Mouse (Mus musculus): ENCODE data around the gene Ncaph2.

DNA sequence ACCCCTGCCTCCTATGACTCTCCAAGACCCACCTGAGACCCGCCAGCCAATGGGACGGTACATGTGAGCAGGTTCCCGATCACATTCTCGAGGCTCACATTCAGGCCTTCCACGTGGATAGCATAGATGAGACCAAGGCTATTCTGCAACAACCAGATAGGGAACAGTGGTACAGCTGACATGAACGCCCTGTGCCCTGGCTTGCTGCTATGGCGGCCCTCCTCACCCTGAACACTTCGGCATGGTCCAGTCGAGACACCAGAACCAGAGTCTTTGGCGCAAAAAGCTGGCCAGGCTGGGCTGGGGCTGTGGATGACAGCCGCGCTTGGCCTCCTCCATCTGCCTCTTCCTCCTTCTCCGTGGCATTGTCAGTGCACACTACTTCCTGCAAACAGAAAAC, 48.1 kb upstream of the Ncaph2 start:
- no peak for TF ChIP-seq CTCF (IDR thresholded peaks at IDR 0.05; ENCODE audit: insufficient read depth, low read depth, low read length)
- TF ChIP-seq POLR2A (IDR thresholded peaks at IDR 0.05; ENCODE audit: insufficient read depth, low read depth, low read length), result no peak

Data from olfactory bulb, adult 2 months (tissue).